Mouse (Mus musculus): ENCODE results near the gene Zdhhc19.
A peak's percentile ranks its signal among the peaks of the same experiment; 100 is the strongest.
"Not testable (repeated sequence)": the region's sequence is repeated elsewhere in the genome, so short reads cannot be mapped to it uniquely, and the experiment has no call there.

The Zdhhc19 gene

DNA sequence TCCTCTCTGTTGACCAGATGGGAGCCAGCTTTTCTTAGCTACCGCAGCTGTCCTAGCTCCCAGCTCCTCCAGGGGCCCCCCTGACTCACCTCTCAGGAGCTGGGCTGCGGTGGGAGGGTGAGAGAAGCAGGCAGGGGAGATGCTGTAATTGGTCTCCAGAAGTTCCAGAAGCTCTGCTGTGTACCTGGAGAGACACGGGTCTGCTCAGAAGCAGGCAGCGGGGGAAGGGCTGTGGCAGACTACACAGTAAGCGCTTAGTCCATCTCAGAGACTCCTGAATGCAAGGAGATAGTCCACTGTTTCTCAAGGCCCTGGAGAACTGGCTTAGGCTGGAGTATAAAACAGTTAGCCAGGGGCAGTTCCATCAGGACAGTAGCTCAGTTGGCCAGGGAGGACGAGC, 10.0 kb upstream of the Zdhhc19 start:
- DNase-seq (ENCODE audit: extremely low read depth, insufficient read length, low spot score), result no peak

DNA sequence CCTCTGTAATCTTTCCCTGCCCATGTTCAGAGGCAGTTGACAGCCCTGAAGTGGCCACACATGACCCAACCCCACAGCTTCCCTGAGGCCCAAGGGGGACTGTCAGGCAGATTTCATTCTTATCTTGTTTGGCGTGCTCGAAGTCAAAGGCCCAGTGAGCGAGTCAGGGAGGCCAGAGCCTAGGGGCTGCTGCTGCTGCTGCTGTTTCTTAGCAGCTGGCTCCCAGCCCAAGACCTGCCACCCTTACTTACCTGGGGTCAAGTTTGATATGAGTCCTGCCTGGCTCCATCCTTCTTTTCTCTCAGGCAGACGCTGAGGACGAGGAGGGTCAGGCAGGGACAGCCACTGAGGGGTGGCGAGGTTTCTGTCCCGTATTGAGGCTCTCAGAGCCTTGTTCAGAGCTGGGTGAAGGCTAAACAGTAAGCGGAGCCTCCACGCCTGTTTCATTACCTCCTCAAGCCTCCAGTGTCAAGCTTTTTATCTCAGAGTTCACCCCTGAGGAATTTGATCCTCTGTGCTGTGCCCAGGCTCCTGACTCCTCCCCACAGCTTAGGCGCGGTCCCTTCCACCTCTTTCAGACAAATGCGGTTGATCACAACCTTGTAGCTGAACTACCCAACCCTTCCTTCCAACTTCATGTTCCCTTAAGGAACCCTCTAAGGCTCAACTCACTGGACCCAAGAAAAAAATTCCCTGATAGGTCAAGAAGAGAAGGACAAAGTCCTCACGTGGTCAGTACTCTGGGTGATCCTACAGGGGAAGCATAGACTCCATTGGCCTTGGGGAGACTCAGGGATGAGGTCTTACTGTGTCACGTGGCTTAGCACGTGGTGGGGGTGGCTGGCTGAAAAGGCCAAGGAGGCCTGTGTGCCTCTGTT, 8.6 kb upstream of the Zdhhc19 start, which contains the start of gene Slc51a:
Gene Slc51a (minus strand): TSS at position 646 of the 878 bp plus-strand sequence.
- no peak for DNase-seq (ENCODE audit: extremely low read depth, insufficient read length, low spot score)

DNA sequence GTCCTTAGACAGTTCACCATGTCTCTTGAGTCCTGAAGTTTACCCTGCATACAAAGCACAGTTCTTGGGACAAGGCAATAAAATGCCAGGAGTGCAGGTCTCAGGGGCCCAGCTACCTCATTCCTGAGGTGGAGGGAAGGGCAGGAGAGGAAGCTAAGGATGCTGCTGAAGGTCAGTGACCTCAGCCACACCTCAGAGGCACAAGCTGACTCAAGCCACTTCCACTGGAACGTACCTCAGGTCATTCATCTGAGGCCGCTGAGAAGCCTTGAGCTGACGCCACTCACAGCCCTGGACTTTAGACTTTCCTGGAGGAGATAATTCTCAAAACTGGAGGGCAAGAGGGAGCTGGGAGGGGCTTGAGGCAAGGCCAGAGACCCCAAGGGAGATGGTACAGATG, 7.1 kb upstream of the Zdhhc19 start:
- DNase-seq (ENCODE audit: extremely low read depth, insufficient read length, low spot score), result no peak

DNA sequence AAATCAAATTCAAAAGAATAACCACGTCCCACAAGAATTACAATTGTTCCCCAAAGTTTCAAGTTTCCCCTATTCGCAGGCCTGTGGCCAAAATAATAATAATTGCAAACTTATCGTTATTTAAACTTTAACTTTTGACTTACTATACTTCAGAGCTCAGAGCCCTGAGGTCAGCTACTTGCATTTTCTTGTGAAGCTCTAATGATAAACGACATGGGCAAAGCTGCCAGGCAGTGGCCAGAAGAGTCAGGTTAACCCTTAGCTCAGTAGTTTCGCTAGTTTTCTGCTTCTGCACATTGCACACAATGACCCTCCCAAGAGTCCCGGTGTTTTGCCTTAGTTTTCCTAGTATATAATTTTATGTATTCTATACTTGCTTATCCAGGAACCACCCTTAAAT, 1.7 kb upstream of the Zdhhc19 start:
- not testable (repeated sequence) for DNase-seq (ENCODE audit: extremely low read depth, insufficient read length, low spot score)

DNA sequence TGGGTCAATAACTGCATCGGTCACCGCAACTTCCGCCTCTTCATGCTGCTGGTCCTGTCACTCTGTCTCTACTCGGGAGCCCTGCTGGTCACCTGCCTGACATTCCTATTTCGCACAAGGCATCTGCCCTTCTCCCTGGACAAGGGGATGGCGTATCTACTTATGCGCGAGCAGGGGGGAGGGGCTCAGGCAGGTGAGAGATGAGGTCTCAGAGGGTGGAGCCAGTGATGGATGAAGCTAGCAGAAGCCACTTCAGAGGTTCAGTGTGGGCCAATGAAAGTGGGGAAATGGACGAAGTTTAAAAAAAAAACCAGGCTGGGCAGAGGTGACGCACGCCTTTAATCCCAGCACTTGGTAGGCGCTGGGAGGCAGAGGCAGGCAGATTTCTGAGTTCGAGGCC, 2.9 kb downstream of the Zdhhc19 start:
- DNase-seq (ENCODE audit: extremely low read depth, insufficient read length, low spot score), result no peak

DNA sequence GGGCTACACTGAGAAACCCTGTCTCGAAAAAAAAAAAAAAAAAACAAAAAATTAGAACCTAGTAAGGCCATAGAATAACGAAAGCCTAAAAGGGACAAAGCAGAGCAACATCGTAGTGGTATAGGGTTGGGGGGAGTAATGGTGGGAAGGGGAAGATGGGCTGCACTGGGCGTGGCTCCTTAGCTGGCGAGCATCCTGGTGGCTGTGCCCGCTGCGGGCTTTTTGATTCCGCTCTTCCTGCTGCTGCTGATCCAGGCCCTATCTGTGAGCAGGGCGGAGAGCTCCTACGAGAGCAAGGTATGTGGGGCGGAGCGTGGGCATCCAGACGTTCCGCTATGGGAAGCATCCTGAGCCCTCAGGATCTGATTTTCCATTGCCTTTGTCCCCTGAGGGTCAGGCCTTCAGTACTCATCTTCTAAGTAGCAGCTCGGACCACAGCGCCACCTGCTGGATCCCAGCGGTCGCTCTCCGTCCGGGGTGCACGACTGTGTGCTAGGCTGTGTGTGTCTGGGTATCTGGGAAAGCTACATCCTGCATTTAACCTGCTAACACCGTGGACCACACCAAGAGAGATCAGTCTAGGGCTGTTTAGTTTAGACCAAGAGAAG, 3.5 kb downstream of the Zdhhc19 start:
- peak; percentile 79 for DNase-seq (ENCODE audit: extremely low read depth, insufficient read length, low spot score)

DNA sequence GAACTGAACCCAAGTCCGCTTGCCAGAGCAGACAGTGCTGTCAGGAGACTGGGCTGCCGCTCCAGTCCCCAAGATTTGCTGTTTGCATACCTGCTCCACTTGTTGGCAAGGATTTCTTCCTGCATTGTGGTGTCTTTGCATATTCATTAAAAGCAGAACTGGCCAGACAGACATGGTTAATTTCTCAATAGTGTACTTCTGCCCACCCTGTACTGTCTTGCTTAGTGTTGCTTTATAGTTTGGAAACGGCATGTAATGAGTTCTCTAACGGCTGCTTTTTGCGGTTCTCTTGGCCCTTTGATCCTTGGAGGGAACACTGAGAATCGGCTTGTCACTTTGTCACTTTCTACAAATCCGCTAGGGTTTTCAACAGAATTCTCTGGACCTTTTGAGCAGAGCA, 5.4 kb downstream of the Zdhhc19 start:
- DNase-seq (ENCODE audit: extremely low read depth, insufficient read length, low spot score), result no peak

DNA sequence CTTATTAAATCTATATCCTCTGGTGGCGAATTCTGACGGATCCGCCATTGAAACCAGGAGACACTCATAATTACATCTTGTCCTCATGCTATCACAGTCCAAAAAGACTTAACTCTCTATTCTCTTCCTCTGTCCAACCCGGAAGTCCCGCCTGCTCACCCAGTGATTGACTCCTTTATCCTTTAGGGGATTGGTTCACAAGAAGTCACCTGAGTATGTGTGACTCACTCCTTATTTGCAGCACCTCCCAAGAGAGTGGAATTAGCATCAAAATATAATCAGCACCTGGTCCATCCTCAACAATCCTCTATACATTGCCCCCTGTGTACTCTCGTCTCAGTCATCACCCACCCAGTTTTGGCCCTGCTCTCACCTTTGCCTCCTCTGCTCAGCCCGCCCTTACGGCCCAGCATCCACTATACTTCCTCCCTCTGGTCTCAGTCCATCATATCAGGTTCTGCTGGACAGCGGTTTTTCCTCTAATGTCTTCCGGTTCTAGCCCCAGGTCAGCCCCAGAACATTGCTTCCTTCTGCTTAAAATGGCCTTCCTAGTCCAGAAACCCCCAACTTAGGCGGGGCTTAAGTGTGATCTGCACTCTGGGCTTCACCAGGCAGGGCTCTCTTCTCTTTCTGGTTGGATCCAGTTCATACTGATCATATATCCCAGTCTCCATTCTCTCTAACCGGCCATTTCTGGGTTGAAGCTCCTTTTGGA, 6.7 kb downstream of the Zdhhc19 start:
- DNase-seq (ENCODE audit: extremely low read depth, insufficient read length, low spot score), result no peak

DNA sequence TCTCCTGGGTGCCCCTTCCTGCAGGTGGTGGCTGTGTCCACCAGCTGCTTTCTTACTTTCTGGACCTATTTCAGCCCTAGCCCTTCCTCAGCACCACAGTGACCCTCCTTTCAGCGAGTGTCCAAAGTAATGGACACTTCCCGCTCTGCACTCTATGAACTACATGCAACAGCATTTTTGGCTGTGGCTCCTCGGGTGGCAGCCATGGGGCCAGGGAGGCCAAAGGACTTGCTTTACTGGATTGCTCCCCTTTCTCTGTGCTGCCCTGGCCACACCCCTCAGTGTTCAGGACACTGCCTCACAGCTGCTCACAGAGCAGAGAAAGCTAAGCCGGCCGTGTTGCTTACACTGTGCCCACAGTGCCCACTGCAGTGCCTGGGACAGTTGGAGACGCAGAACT, 7.6 kb downstream of the Zdhhc19 start:
- DNase-seq (ENCODE audit: extremely low read depth, insufficient read length, low spot score), result no peak

DNA sequence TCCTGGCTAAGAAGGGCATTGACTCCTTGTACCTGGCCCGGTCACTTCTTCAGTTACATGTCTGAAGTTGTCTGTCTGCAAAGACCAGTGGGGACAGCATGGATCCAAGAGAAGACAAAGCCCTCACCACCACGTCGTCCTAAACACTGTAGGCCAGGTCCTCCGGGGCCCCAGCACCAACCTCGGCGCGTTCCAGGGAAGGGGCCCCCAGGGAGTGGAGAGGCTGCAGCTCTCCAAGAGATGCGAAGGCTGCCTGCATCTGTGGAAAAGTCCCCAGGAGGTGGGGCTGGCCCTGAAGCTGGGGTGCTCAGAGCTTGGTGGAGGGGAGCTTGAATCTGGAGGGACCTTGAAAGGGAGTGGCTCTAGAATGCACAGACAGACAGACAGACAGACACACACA, 10.2 kb downstream of the Zdhhc19 start:
- DNase-seq (ENCODE audit: extremely low read depth, insufficient read length, low spot score), result no peak

DNA sequence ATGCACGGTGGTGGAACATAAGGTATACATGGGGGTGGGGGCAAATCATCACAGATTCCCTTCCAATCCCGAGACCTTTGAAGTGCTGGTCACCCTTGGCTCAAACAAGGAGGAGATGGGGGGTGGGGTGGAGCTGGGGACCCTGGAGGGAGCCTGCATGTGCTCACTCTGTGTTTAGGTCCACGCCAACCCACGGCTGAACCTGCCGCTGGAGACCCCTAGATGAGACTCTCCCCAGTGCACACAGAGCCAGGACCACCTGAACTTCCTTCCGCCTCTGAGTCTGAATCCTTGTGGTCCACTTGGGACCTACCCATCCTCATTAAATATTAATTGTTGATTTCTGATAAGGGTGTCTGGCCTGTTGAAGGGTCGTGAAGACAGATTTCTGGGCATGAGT, 10.8 kb downstream of the Zdhhc19 start:
- DNase-seq (ENCODE audit: extremely low read depth, insufficient read length, low spot score), result no peak

DNA sequence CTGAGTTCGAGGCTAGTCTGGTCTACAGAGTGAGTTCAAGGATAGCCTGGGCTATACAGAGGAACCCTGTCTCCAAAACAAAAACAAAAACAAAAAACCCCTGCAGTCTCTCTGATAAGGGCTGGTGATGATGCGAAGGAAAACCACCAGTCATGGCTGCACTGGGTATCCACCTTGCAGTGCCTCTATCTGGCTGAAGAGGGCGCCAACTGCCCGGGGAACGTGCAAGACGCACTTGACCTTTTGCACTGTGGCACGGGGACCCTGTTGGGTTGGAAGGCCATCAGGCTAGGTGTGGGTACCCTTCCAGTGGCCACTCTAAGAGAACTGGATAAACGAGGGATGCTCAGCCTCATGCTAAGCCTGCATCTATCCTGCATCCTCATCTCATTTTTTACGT, 11.3 kb downstream of the Zdhhc19 start:
- DNase-seq (ENCODE audit: extremely low read depth, insufficient read length, low spot score), result no peak

DNA sequence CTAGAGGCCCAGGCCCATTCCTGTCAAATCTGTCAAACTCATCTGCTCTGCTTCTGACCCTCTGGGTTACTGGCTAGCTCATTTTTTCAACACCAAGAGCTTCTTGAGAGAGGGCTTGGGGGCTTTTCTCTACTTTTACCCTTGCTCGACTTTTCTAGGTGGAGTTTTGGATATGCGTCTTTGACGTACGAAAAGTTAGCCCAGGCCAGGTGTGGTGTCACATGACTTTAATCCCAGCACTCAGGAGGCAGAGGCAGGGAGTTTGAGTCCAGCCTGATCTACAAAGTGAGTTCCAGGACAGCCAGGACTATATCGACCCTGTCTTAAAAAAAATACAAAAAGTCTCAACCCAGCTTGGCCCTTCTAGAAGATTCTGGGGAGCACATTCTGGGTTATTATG, 12.0 kb downstream of the Zdhhc19 start:
- no peak for DNase-seq (ENCODE audit: extremely low read depth, insufficient read length, low spot score)

DNA sequence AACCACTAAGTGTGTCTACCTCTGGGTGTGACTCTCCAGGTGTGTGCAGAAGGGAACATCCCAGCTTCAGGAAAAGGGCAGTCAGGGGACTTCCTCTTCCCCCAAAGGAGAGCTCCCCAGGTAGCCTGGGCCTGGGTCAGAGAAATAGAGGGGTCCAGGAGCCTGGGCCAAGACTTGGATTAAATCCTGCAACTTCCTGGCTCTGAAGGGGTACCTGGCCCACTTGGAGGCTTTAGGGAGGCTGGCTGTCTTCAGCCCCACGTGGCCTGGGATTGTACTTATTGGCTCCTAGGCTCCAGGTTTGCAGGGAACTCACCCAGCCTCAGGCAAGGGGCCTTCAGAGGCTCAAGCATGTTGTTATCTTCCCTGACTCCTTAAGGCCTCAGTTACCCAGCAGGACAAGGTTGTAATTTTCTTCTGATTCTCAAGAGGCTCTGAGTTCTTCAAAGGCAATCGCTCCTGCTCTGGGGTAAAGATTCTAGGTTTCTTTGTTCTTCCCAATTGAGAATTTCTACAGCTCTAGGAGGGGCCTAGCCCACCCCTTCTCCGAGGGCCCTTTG, 12.5 kb downstream of the Zdhhc19 start:
- DNase-seq (ENCODE audit: extremely low read depth, insufficient read length, low spot score), result no peak

DNA sequence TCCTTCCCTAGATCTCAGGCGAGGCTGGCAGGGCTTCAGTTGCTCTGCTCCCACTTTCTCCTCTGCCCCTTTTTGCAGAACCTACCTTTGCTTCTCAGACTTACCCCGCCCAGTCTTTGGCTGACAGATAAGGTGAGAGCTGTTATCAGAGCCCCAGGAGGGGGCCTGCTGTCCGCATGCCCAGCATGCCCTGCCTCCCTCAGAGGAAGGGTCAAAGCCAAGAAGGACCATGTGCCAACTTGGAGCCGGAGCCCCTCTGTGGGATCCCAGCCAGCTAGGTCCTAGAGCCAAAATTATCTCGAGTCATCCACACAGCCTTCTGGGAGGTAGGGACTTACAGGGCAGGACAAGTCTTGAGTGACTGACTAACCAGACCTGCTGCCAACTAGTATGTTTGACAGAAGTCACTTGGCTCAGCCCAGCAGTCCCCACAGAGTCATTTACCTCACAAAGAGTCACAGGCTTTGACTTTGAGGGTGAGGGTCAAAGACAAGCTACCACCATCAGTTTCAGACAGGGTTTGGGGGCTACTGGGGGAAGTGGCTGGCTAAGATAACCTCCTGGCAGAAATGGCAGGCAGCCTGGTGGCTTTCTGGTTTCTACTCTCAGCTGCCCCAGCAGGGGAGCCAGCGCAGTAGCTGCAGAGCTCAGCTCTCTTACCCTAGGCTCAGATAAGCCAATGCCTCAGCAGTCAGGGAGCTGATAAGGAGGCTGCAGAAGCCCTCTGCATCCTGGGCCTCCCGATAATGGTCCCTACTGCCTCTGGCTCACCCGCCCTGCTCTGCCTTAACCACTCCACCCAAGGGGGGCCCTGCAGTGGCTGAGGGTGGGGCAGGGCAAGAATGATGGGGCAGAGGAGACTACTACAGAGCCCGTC, 13.2 kb downstream of the Zdhhc19 start:
- no peak for DNase-seq (ENCODE audit: extremely low read depth, insufficient read length, low spot score)

DNA sequence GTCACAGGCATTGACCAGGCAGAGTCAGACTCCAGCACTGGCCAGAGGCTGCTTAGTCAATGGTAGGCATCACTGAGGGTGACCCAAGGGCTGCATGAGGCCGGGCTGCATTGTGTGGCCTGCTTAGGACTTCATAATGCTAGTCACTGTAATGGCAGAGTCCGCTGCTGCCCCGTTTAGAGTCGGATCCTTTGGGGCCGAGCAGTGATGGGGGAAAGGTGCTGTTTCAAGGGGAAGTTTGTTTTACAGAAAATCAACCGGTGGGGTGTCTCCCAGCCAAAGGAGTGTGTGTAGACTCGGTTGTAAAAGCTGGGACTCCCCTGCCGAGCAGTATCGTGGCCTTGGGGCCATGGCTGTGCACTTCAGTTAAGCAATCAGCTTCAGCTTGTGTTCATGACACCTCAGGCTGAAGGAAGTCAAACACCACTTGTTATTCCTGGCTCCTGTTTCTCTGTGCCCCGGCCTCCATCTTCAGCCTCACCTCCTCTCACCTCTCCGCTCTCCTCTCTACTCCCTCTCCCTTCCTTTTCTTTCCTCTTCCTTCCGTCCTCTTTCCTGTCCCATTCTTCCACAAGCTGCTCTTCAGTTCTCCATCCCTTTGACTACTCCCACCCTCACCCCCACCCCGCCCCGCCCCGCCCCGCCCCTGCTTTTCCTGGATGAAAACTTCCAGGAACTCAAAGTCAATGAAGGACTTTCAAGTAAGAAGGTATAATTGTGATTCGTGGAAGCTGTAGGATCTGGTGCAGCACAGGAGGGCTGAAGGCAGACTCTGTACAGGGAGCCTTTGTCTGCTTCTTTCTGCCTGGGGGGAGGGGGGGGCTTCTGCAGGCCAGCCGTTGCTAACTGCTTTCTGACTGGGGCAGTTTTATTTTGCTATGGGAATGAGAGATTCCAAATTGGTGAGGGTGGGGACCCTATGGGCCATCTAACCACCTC, 14.6 kb downstream of the Zdhhc19 start:
- no peak for DNase-seq (ENCODE audit: extremely low read depth, insufficient read length, low spot score)

DNA sequence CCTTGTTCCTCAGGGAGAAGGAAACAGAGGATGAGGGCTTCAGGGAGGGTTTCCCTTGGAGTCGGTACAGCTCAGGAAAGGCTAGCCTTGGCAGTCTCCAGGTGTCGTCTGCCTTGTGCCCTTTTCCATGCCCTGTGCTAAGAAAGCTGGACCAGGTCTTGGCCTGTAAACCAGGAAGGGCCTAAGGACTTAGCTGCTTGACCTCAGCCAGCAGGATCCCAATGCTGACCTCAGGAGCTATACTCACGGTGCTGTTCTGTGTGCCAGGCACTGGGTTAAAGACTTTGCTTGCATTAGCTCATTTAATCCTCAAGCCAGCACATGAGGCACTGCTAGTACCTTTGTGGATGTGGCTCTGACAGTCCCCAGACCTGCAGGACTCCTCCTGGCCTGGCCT, 15.3 kb downstream of the Zdhhc19 start:
- no peak for DNase-seq (ENCODE audit: extremely low read depth, insufficient read length, low spot score)

DNA sequence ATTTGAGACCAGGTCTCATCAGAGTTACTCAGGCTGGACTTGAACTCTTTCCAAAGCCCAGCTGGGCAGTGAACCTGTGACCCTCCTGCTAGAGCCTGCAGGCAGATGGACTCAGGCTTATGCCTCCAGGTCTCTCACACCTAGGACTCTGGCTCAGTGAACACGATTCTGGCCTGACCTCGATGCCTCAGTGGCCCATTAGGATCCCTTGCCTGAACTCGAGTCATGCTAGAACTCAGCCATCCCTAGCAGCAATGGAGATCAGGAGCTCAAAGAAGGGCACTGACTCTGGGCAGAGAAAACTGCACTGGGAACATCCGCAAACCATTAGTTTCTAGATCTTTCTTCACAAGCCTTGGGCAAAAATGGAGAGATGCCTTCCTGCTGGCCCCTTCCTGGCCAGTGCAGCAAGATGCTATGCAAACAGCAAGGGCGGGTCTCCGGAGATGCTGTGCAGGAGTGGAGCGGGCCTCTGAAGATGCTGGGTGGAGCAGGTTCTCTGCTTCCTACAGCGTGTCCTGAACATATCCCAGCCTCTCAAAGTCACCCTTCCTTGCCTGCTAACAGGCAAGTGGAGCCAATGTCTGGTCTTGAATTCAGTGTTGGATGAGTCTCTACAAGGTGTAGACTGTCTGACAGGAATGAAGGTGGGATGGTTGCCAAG, 15.9 kb downstream of the Zdhhc19 start:
- no peak for DNase-seq (ENCODE audit: extremely low read depth, insufficient read length, low spot score)

DNA sequence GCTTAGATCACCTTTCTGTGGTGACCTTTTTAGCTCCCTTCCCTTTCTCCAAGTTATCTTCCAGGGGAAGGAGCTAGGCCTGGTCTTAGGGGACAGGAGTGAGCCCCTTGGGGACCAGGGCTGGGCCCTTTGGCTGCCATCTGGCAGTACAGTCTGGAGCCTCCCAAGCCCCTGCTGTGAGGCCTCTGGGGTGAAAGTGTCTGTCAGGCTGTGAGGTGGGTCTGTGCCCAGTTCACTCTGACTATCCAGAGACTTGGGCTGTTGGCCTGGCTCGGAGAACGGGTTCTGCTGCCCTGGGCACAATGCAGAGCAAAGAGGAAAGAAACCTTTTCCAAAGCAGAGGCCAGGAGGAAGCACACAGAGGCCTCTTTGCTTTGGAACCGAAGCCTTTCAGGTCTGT, 16.9 kb downstream of the Zdhhc19 start:
- DNase-seq (ENCODE audit: extremely low read depth, insufficient read length, low spot score), result no peak
